Mouse (Mus musculus) lung, embryonic 16.5 days (tissue): ENCODE measurements around the gene Arhgef1. TPM values are rescaled to one million over a fixed set of nuclear protein-coding genes. Genes with fewer than 3 reads are reported as not detected.

Source experiments
- ATAC-seq: fragments of 200-750 bp; cut with Nextera tagmentation; 2 replicates; pipeline ENCODE4 v1.8.0; 2017; ENCODE audit warnings: low read depth, mild to moderate bottlenecking, moderate library complexity
- H3K27ac ChIP-seq: fragments of 300-500 bp; sonication (generic); 2 replicates; pipeline ENCODE4 v1.5.1; 2014; ENCODE audit warnings: mild to moderate bottlenecking, control low read depth, low read length
- H3K27me3 ChIP-seq: fragments of 300-500 bp; sonication (generic); 2 replicates; pipeline ENCODE4 v1.6.1; 2014; ENCODE audit warnings: low read depth, low read length, mixed read lengths; ENCODE audit not compliant: control insufficient read depth, insufficient read depth
- H3K36me3 ChIP-seq: fragments of 300-500 bp; sonication (generic); 2 replicates; pipeline ENCODE4 v1.6.1; 2014; ENCODE audit warnings: low read length; ENCODE audit not compliant: control insufficient read depth, insufficient read depth
- H3K4me1 ChIP-seq: fragments of 300-500 bp; sonication (generic); replicated peaks from 2 replicates; pipeline ENCODE4 v1.6.1; 2014; ENCODE audit warnings: low read length, mixed read lengths; ENCODE audit not compliant: control insufficient read depth, insufficient read depth
- H3K4me2 ChIP-seq: fragments of 300-500 bp; sonication (generic); 2 replicates; pipeline ENCODE4 v1.6.1; 2014; ENCODE audit warnings: low read depth, low read length, control low read depth
- H3K4me3 ChIP-seq: fragments of 300-500 bp; sonication (generic); 2 replicates; pipeline ENCODE4 v1.5.1; 2014; ENCODE audit warnings: mild to moderate bottlenecking, low read length, control low read depth
- H3K9ac ChIP-seq: fragments of 300-500 bp; sonication (generic); 2 replicates; pipeline ENCODE4 v1.6.1; 2014; ENCODE audit warnings: low read length, control low read depth
- H3K9me3 ChIP-seq: fragments of 300-500 bp; sonication (generic); 2 replicates; pipeline ENCODE4 v1.6.1; 2016; ENCODE audit warnings: low read length; ENCODE audit not compliant: control insufficient read depth
- WGBS: fragments of 180-500 bp; shearing (Covaris S2); extraction: QIAGEN DNeasy Blood & Tissue Kit; methylation state at CpG from one replicate; pipeline ENCODE4 v1.1.7; 2014; 5-methylcytosine and 5-hydroxymethylcytosine counted together
- polyA plus RNA-seq: library from polyadenylated mRNA; unstranded; fragments of >200 nt; fragmentation: Nextera tagmentation; extraction: Ambion mirVana; gene quantifications from 2 replicates; pipeline ENCODE4 v1.2.1, GENCODE M21; 2015

The Arhgef1 gene
- polyA plus RNA-seq, 1 experiment from 2014 or later: 119 TPM

DNA sequence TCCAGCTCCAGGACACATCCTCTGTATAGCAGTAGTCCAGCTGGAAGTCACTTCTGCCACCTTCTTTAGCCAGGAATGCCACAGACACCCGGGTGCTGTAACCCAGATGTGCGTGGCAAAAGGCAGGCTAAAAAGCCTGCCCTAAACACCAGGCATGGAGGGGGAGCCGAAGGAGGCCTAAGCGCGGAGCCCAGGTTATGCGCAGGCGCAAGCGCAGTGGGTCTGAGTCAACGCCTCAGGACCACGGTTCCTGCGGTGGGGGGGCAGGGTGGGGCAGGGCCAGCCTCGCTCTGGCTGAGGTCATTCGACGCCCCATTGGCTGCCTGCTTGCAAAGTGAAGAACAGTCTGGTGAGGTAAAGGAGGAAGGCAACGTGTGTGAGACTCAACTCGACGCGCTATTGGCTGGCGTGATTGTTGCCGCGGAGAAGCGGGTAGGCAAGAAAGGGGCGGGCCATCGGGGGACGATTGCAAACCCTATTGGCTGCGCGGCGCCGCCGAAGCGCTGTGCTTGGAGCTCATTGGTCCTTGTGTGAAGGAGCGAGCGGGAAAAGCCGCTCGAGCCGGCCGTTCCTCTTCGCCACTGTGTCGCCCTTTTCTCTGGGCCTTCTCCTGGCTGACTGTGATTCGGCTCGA is 33.1 kb upstream of the Arhgef1 start, which contains the start of the genes Lypd4 and Dmrtc2:
Gene Lypd4, minus strand, starts transcription at position 410 of the 634 bp plus-strand sequence.
Gene Dmrtc2, plus strand, starts transcription at position 526 of the 634 bp plus-strand sequence.
- Histone ChIP-seq H3K9me3 (peaks cover 5% of the 10 kb centered on the region), H3K4me2 (no peak within 1 kb of the TSS), H3K4me1 (no peaks in the 10 kb centered on the region), H3K27ac (no peak within 1 kb of the TSS), H3K36me3 (no peaks in the 10 kb centered on the region), H3K27me3 (peaks cover 4% of the 10 kb centered on the region; the same call in 1 of the 2 replicates), H3K4me3 (no peak within 1 kb of the TSS), H3K9ac (no peak within 1 kb of the TSS)
- no peak for ATAC-seq
- 49% methylated on average over 41 of the region's 41 CpGs for WGBS

DNA sequence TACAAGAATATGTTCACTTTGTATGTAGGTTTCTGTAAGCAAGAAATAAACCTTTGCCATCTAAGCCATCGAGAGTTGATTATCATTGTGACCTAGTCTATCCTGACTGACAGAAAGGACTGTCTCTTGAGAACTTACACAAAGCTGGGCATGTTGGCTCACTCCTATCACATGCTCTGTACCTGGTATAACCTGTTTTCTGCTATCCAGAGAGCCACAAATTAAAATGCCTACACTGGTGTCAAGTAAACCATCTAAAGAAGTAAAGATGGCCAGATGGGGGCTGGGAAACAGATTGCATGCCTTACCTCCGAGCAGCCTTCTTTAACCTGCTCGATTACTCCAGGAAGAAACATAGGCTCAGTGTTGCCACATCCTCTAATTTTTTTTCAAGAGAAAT is 25.1 kb upstream of the Arhgef1 start:
- 61% methylated on average over 3 of the region's 3 CpGs for WGBS
- H3K36me3 ChIP-seq: no peaks in the 10 kb centered on the region
- H3K9ac ChIP-seq: no peak overlapping the region
- no peak overlapping the region for H3K27ac ChIP-seq
- no peak overlapping the region for H3K4me3 ChIP-seq
- no peak for ATAC-seq
- H3K4me1 ChIP-seq: no peaks in the 10 kb centered on the region
- no peaks in the 10 kb centered on the region for H3K27me3 ChIP-seq
- H3K9me3 ChIP-seq: no peaks in the 10 kb centered on the region
- no peak overlapping the region for H3K4me2 ChIP-seq

DNA sequence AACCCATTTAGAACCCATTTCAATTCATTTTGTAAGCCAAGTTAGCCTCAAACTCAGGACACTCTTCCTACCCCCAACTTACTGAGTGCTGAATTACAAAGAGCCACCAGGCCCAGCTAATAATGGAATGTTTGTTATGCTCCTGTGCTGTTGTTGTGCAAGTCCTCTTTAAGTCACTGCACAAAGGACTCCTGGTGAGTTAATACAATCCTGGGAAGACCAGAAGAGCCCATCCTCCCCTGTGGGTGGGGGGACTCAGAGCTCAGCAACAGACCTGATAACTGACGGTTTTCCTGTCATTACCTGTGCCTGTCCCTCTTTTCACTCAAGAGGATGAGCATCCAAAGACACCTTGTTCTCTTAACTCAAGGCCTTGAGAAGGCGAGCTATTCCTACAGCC is 23.1 kb upstream of the Arhgef1 start:
- H3K27ac ChIP-seq: no peak overlapping the region
- no peaks in the 10 kb centered on the region for H3K27me3 ChIP-seq
- no peak overlapping the region for H3K4me3 ChIP-seq
- H3K36me3 ChIP-seq: no peaks in the 10 kb centered on the region
- ATAC-seq: no peak
- 29% methylated on average over 2 of the region's 2 CpGs for WGBS
- H3K9me3 ChIP-seq: no peaks in the 10 kb centered on the region
- no peaks in the 10 kb centered on the region for H3K4me1 ChIP-seq
- H3K4me2 ChIP-seq: no peak overlapping the region
- H3K9ac ChIP-seq: no peak overlapping the region

DNA sequence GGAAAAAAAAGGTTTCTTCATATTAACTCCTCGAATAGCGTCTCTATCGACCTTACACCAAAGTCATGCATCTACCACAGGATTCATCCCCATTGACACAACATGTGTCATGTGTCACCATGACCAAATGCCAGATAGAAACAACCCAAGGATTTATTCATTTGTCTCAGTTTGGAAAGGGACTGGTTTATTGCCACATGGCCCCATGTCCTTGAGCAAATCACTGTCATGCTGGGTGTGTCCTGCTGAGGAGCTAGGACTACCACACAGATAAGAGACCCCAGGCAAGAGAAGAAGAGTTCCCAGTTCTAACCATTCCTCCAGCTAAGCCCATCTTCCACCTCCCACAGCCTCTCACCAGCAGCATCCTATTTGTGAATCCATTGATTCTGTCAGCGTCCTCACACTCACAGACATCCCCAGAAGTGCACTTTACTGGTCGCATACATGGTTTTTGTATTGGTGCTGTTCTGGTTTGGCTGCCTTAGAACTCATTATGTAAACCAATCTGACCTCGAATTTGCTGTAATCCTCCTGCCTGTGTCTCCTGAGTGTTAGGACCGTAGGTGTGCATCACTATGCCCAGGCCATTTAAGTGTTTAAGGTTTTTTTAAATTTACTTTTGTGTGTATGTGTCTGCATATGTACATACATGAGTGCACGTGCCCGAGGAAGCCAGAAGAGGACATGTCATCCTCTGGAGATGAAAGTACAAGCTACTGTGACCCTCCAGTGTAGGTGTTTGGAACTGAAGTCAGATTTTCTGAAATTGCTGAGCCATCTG is 20.1 kb upstream of the Arhgef1 start:
- Histone ChIP-seq H3K4me1 (peaks cover 23% of the 10 kb centered on the region), H3K4me2 (no peak overlapping the region), H3K36me3 (peaks cover 14% of the 10 kb centered on the region), H3K27me3 (no peaks in the 10 kb centered on the region), H3K4me3 (no peak overlapping the region), H3K27ac (no peak overlapping the region), H3K9ac (no peak overlapping the region), H3K9me3 (no peaks in the 10 kb centered on the region)
- ATAC-seq: no peak
- WGBS: 85% methylated on average over 9 of the region's 9 CpGs

DNA sequence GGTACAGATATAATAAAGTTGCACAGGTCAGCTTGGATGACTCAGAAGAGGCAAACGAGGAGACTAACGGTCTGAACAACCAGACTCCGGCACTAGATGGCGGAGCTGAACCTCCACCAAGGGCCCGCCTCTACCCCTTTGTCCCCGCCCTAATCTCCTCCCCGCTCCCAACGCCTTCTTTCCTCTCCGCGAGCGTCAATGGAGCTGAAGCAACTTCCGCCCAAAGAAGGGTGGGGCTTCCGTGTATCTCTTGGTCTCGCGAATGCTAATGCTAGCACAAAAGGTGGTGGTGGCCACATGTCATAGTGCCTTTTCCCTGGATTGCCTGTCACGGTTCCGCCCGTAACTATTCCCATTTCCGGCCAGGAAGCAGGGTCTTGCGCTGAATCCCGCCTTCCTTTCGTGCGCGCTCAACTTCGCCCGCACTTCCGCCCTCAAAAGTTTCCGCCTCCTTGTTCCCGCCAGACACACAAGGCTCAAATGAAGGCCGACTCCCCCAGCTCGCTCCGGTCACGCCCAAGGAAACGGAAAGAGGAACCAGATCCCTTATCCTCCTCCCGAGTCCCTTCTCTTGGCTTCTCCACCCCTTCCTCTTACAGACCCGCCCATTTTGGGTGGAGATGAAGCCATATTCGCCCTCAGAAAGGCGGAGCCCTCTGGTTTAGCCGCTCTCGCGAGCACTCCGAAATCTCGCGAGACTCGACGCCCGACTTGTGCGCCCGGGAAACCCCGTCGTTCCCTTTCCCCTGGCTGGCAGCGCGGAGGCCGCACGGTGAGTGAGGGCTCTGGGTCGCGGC is 18.6 kb upstream of the Arhgef1 start, which contains the start of gene Rps19:
Gene Rps19, plus strand, starts transcription at position 476 of the 797 bp plus-strand sequence.
- WGBS: under 1% methylated on average over 57 of the region's 57 CpGs
- H3K4me1 ChIP-seq: peaks cover 28% of the 10 kb centered on the region

DNA sequence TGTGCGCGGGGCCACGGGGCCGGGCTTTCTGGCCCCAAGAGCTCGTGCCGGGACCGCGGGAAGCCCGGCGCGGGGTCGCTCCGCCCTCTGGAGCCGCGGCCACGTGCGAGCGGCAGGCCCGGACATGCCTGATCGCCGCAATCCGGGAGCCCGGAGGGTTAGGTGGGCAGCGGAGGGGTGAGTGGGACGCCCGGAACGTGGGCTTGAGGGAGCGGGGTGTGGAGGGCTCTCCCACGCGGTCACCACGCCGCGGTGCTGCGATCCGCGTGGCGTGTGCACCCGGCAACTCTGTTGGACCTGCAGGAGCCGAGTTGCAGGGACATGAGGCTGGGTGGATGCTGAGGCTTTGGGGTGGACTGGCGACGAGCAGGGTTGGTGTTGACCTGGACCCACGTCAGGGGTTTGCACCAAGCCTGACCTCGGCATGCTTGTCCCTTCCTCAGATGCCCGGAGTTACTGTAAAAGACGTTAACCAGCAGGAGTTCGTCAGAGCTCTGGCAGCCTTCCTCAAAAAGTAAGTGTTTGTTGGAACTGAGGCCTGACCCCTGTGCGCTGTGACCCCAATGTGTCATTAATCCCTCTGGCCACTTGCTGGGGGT is 17.9 kb upstream of the Arhgef1 start:
- H3K27ac ChIP-seq: peak overlapping the region; percentile 91
- H3K9ac ChIP-seq: peak overlapping the region; percentile 97
- peak; percentile 1 for ATAC-seq
- H3K4me1 ChIP-seq: peaks cover 30% of the 10 kb centered on the region
- 1% methylated on average over 37 of the region's 47 CpGs for WGBS
- peak overlapping the region; percentile 85 for H3K4me2 ChIP-seq
- H3K36me3 ChIP-seq: peaks cover 28% of the 10 kb centered on the region
- no peaks in the 10 kb centered on the region for H3K27me3 ChIP-seq
- no peaks in the 10 kb centered on the region for H3K9me3 ChIP-seq
- peak overlapping the region; percentile 74 for H3K4me3 ChIP-seq

More for the DNA sequence above, 18.6 kb upstream of the Arhgef1 start, which contains the start of gene Rps19:
- Histone ChIP-seq H3K4me2 (peak within 1 kb of the TSS; percentile 85), H3K36me3 (peaks cover 24% of the 10 kb centered on the region), H3K9me3 (no peaks in the 10 kb centered on the region), H3K4me3 (peak within 1 kb of the TSS; percentile 74), H3K27me3 (no peaks in the 10 kb centered on the region), H3K27ac (peak within 1 kb of the TSS; percentile 91), H3K9ac (peak within 1 kb of the TSS; percentile 97)
- ATAC-seq: peak; percentile 96

DNA sequence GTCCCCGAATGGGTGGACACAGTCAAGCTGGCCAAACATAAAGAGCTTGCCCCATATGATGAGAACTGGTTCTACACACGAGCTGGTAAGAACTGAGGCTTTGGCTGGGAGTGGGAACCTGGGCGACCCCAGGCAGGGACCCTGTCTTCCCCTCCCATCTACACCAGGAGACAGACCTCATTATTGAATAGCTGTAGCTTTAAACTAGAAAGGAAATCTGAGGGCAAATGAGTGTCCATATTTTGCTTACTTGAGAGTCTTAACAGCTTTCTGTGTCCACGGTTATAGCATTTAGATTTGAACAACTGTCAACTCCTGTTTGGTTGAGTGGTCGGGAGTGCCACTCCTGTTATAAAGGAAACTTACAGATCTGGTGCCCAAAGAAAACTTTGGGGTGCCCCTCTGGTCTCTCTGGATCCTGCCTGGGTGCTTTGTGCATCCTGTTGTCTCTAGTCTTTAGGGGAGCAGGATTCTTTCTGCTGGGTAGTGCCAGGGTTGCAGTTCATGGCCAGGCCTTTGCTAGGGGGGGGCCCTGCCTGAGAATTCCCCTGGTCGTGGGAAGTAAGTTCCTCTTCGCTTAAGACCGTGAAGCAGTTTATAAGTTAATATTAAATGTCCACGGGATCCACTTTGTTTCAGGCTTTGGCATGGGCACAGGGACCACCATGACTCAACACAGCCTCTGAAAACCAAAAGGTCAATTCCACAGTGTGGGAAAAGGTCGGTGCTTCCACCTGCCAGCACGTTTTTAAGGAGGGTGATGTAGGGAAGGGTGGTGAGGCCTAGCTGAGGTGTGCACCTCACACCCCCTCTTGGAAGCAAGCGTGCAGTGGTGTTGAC is 17.0 kb upstream of the Arhgef1 start:
- Histone ChIP-seq H3K9me3 (no peaks in the 10 kb centered on the region), H3K36me3 (peaks cover 29% of the 10 kb centered on the region), H3K4me2 (peak overlapping the region; percentile 85), H3K27me3 (no peaks in the 10 kb centered on the region), H3K27ac (peak overlapping the region; percentile 28; the same call in 1 of the 2 replicates), H3K4me3 (peak overlapping the region; percentile 74), H3K4me1 (peaks cover 31% of the 10 kb centered on the region), H3K9ac (peak overlapping the region; percentile 97)
- no peak for ATAC-seq
- WGBS: 19% methylated on average over 12 of the region's 12 CpGs

DNA sequence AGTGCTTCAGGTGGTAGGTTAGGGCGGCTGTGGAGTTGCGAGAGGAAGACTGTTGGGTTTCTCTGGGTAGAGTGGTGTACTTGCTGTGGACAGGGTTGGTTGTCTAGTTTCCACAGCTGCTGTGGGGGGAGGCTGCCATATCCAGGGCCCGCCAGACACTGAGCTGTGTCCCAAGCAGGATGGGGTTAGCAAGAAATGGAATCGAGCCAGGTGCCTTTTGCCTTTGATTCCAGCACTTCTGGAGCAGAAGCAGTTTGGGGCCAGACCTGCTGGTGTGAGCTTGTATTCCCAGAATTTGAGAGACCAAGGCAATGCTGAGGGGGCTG is 16.4 kb upstream of the Arhgef1 start:
- H3K4me2 ChIP-seq: peak overlapping the region; percentile 85
- H3K4me1 ChIP-seq: peaks cover 31% of the 10 kb centered on the region
- WGBS: 31% methylated on average over 4 of the region's 4 CpGs
- no peaks in the 10 kb centered on the region for H3K9me3 ChIP-seq
- no peaks in the 10 kb centered on the region for H3K27me3 ChIP-seq
- H3K36me3 ChIP-seq: peaks cover 29% of the 10 kb centered on the region
- H3K9ac ChIP-seq: peak overlapping the region; percentile 97
- peak overlapping the region; percentile 74 for H3K4me3 ChIP-seq
- no peak for ATAC-seq
- H3K27ac ChIP-seq: peak overlapping the region; percentile 28; the same call in 1 of the 2 replicates
